Mouse (Mus musculus): Measurements from ENCODE around the gene Myrfl.

- TF ChIP-seq CTCF (IDR thresholded peaks at IDR 0.05; ENCODE audit: insufficient read depth, low read length): no peak
- no peak for TF ChIP-seq POLR2A (IDR thresholded peaks at IDR 0.05; ENCODE audit: borderline replicate concordance, extremely low read depth, low read depth, low read length)
Measured at GRCm38 (mm10) chr10:116904503-116904908, 7.8 kb upstream of the Myrfl start.

Measured in lung, adult 2 months (tissue).